8 mouse cellular contexts compared by ENCODE assay signal in genomic region chr2:29526266-29526665, GRCm38 (mm10).
DNase-seq lines count a peak whose midpoint lies in the region; ATAC-seq lines count a peak whose summit lies in the region.

No protein-coding gene starts in this region.

- H3K9me3 ChIP-seq in midbrain, embryonic 11.5 days (ENCODE audit: control insufficient read depth, low read length), result no peaks in the 10 kb centered on the region

- no peak overlapping the region for H3K9ac ChIP-seq in midbrain, embryonic 11.5 days (ENCODE audit: low read length)

- H3K27me3 ChIP-seq in midbrain, embryonic 11.5 days (ENCODE audit: control insufficient read depth, insufficient read depth, low read length), result peaks cover 17% of the 10 kb centered on the region; the same call in 1 of the 2 replicates

- H3K36me3 ChIP-seq in midbrain, embryonic 11.5 days (ENCODE audit: control insufficient read depth, insufficient read depth, low read length), result no peaks in the 10 kb centered on the region

- H3K4me1 ChIP-seq in midbrain, embryonic 11.5 days (ENCODE audit: control insufficient read depth, insufficient read depth, low read length), result peaks cover 23% of the 10 kb centered on the region

- H3K4me3 ChIP-seq in midbrain, embryonic 11.5 days (ENCODE audit: low read depth, low read length), result no peak overlapping the region

- ATAC-seq in midbrain, embryonic 11.5 days (ENCODE audit: low FRiP score), result 0 out of 2 replicates have a peak, but pooled peaks have one; percentile 11
- no peak for ATAC-seq in monocyte, adult 5-6 weeks (replicated peaks; ENCODE audit: insufficient number of reproducible peaks, low FRiP score, low TSS enrichment, poor library complexity, severe bottlenecking)
- ATAC-seq in megakaryocyte, adult 5-6 weeks (ENCODE audit: poor library complexity, severe bottlenecking), result no peak

- DNase-seq in cerebellum, postnatal 14 days, result peak; percentile 76 to 79
- no peak for DNase-seq in cerebellum, adult 9-10 months
- DNase-seq in fibroblast of lung, adult 2 months (ENCODE audit: low read depth), result peak; percentile 44
- peak; percentile 23 for DNase-seq in heart, postnatal 25 days (ENCODE audit: low spot score)
- peak; percentile 26 for DNase-seq in layer of hippocampus, adult 9-10 months (ENCODE audit: low spot score)
- no peak for DNase-seq in midbrain, embryonic 11.5 days (ENCODE audit: low spot score, missing footprints)

- H3K4me2 ChIP-seq in midbrain, embryonic 11.5 days, result no peak overlapping the region

- intact Hi-C loops in heart, postnatal 25 days (cut with DNase I), result no loop called here

- WGBS in midbrain, embryonic 11.5 days, result 77% methylated on average over 14 of the region's 14 CpGs

- H3K27ac ChIP-seq in midbrain, embryonic 11.5 days (ENCODE audit: low read depth, low read length), result no peak overlapping the region

Comparison
In these comparisons a context has a peak if more than half of its experiments do, and no peak if none do; other contexts are left out.
1. DNase-seq: peak in cerebellum, postnatal 14 days (2 of 2), fibroblast of lung, adult 2 months (single experiment), heart, postnatal 25 days (single experiment) and layer of hippocampus, adult 9-10 months (single experiment); none in cerebellum, adult 9-10 months (single experiment) and midbrain, embryonic 11.5 days (single experiment).